Mouse (Mus musculus) lung, adult 18-20 months (tissue): ENCODE results near the gene Parva.

Source experiments
- DNase-seq, 2 experiments: peaks; one replicate each; pipeline ENCODE4 v3.0.0; 2022; ENCODE audit warnings: mixed read lengths in 2 of 2

Gene Parva

GRCm38 (mm10) chr7:112427357-112428157 is at the start of gene Parva:
Parva (plus strand) TSS chr7:112427505.
- DNase-seq, result peak; percentile 79 to 81

GRCm38 (mm10) chr7:112378056-112378455 is 49.2 kb upstream of the Parva start:
- no peak for DNase-seq

GRCm38 (mm10) chr7:112378476-112378875 is 48.8 kb upstream of the Parva start:
- DNase-seq, result no peak

GRCm38 (mm10) chr7:112386521-112386920 is 40.8 kb upstream of the Parva start:
- DNase-seq, result no peak

GRCm38 (mm10) chr7:112387876-112388275 is 39.4 kb upstream of the Parva start:
- no peak for DNase-seq

- no peak for DNase-seq
Measured at GRCm38 (mm10) chr7:112388363-112388875, 38.9 kb upstream of the Parva start.

GRCm38 (mm10) chr7:112389611-112390251 is 37.6 kb upstream of the Parva start:
- DNase-seq, result no peak

- peak; percentile 48 to 53 for DNase-seq
Measured at GRCm38 (mm10) chr7:112390252-112390936, 36.9 kb upstream of the Parva start.

GRCm38 (mm10) chr7:112390937-112391605 is 36.2 kb upstream of the Parva start:
- DNase-seq, result peak in 1 of 2 experiments; percentile 38

- no peak for DNase-seq
Measured at GRCm38 (mm10) chr7:112397786-112398185, 29.5 kb upstream of the Parva start.

- DNase-seq, result no peak
Measured at GRCm38 (mm10) chr7:112399425-112400170, 27.7 kb upstream of the Parva start.

- peak; percentile 74 to 77 for DNase-seq
Measured at GRCm38 (mm10) chr7:112400175-112400574, 27.1 kb upstream of the Parva start.

- DNase-seq, result no peak
Measured at GRCm38 (mm10) chr7:112405061-112405460, 22.2 kb upstream of the Parva start.

- DNase-seq, result no peak
Measured at GRCm38 (mm10) chr7:112405578-112405977, 21.7 kb upstream of the Parva start.

GRCm38 (mm10) chr7:112407597-112407996 is 19.7 kb upstream of the Parva start:
- DNase-seq, result no peak

GRCm38 (mm10) chr7:112409991-112410390 is 17.3 kb upstream of the Parva start:
- no peak for DNase-seq

- DNase-seq, result no peak
Measured at GRCm38 (mm10) chr7:112413286-112413685, 14.0 kb upstream of the Parva start.

- DNase-seq, result no peak
Measured at GRCm38 (mm10) chr7:112416058-112416526, 11.2 kb upstream of the Parva start.

- no peak for DNase-seq
Measured at GRCm38 (mm10) chr7:112416730-112417513, 10.4 kb upstream of the Parva start.

GRCm38 (mm10) chr7:112417598-112417997 is 9.7 kb upstream of the Parva start:
- DNase-seq, result no peak

GRCm38 (mm10) chr7:112423438-112423837 is 3.9 kb upstream of the Parva start:
- DNase-seq, result peak in 1 of 2 experiments; percentile 29
